Mouse (Mus musculus) intestine, embryonic 15.5 days (tissue): ENCODE results near the gene Gm28308. TPM values are rescaled to one million over a fixed set of nuclear protein-coding genes. Genes with fewer than 3 reads are reported as not detected.

Source experiments
- ATAC-seq: fragments of 200-750 bp; cut with Nextera tagmentation; 2 replicates; pipeline ENCODE4 v1.8.0; 2017; ENCODE audit warnings: moderate TSS enrichment, moderate library complexity
- H3K27ac ChIP-seq: fragments of 300-500 bp; sonication (generic); 2 replicates; pipeline ENCODE4 v1.5.1; 2015; ENCODE audit warnings: mild to moderate bottlenecking, inconsistent platforms
- H3K27me3 ChIP-seq: fragments of 300-500 bp; sonication (generic); replicated peaks from 2 replicates; pipeline ENCODE4 v1.6.1; 2015; ENCODE audit warnings: inconsistent platforms
- H3K36me3 ChIP-seq: fragments of 300-500 bp; sonication (generic); 2 replicates; pipeline ENCODE4 v1.6.1; 2015; ENCODE audit warnings: inconsistent platforms
- H3K4me1 ChIP-seq: fragments of 300-500 bp; sonication (generic); replicated peaks from 2 replicates; pipeline ENCODE4 v1.6.1; 2015; ENCODE audit warnings: inconsistent platforms
- H3K4me2 ChIP-seq: fragments of 300-500 bp; sonication (generic); replicated peaks from 2 replicates; pipeline ENCODE4 v1.6.1; 2015; ENCODE audit warnings: mild to moderate bottlenecking, inconsistent platforms
- H3K4me3 ChIP-seq: fragments of 300-500 bp; sonication (generic); replicated peaks from 2 replicates; pipeline ENCODE4 v1.5.1; 2015; ENCODE audit warnings: inconsistent platforms
- H3K9ac ChIP-seq: fragments of 300-500 bp; sonication (generic); 2 replicates; pipeline ENCODE4 v1.6.1; 2015; ENCODE audit warnings: inconsistent platforms
- H3K9me3 ChIP-seq: fragments of 300-500 bp; sonication (generic); 2 replicates; pipeline ENCODE4 v1.6.1; 2016; ENCODE audit warnings: inconsistent platforms
- WGBS: fragments of 180-500 bp; shearing (Covaris S2); methylation state at CpG from one replicate; pipeline ENCODE4 v1.1.7; 2015; 5-methylcytosine and 5-hydroxymethylcytosine counted together
- microRNA counts: library from miRNA; unstranded; fragments of <30 nt; microRNA quantifications from one replicate; lab custom pipeline; 2016
- polyA plus RNA-seq: library from polyadenylated mRNA; unstranded; fragments of >200 nt; fragmentation: Nextera tagmentation; extraction: Ambion mirVana; gene quantifications from 2 replicates; pipeline ENCODE4 v1.2.1, GENCODE M21; 2015

Gene Gm28308
- polyA plus RNA-seq, 1 experiment from 2014 or later: not detected

DNA sequence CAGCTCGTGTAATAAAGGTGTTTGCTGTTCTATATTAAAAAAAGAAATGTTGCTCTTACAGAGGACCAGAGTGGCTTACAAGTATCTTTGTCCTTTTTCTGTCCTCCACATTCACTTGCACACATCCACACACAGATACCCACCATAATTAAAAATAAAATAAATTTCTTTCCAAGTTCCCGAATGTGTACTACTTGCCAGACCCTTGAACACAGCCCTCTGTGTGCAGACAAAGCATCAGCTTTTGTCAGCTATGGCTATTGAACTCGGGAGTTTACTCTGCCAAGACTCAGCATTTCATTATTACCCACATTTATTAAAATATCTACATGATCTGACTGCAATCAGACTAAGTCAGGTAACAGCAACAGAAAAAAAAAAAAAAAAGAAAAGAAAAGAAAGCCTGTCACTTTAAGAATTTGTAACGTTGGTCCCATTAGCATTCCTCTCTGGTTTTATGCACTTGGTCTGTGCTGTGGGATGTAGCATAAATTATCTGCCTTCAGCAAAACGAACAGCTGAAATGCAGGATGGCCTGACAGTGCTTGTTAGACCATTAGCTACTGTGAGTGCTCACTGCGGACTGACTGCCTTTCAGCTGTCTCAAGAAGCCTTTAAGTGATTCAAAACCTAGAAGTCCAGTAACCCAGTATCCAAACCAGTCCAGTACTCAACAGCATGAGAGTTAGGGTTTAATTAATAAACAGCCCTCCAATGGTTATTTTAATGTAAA is 94.1 kb downstream of the Gm28308 start:
- 18% methylated on average over 6 of the region's 6 CpGs for WGBS
- no peak overlapping the region for H3K9ac ChIP-seq
- H3K4me1 ChIP-seq: peaks cover 4% of the 10 kb centered on the region; the same call in 1 of the 2 replicates
- H3K9me3 ChIP-seq: no peaks in the 10 kb centered on the region
- no peak for ATAC-seq
- H3K4me3 ChIP-seq: no peak overlapping the region
- no peak overlapping the region for H3K27ac ChIP-seq
- H3K4me2 ChIP-seq: no peak overlapping the region
- no peaks in the 10 kb centered on the region for H3K36me3 ChIP-seq
- 0 out of 2 replicates have a peak, but pooled peaks cover 4% of the 10 kb centered on the region for H3K27me3 ChIP-seq

DNA sequence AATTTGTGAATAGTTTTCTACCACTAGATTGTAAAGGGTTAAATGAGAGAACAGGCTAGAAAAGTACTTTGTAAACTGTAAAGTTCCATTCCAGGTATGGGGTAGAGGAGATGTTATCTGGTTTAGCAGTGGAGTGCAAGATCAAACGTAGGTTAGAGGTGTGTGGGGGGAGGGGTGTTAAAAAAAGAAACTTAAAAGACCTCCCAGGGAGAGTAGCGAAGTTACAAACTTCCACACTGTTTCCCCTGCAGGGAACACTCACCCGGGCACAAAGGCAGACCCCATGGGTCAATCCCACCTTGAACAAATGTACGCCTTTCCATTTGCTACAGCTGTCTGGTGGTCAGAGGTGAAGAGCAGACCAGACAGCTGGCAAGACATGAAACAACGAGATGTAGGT is 97.2 kb downstream of the Gm28308 start:
- H3K9ac ChIP-seq: no peak overlapping the region
- H3K36me3 ChIP-seq: no peaks in the 10 kb centered on the region
- peaks cover 9% of the 10 kb centered on the region; the same call in 1 of the 2 replicates for H3K4me1 ChIP-seq
- WGBS: 38% methylated on average over 5 of the region's 5 CpGs
- no peak for ATAC-seq
- H3K4me2 ChIP-seq: no peak overlapping the region
- no peaks in the 10 kb centered on the region for H3K9me3 ChIP-seq
- no peak overlapping the region for H3K27ac ChIP-seq
- H3K4me3 ChIP-seq: no peak overlapping the region
- 0 out of 2 replicates have a peak, but pooled peaks cover 4% of the 10 kb centered on the region for H3K27me3 ChIP-seq

MicroRNAs within 50 kb of the gene (microRNA counts, 519-probe panel; counts per million panel counts)
- 3,365 counts per million, percentile 83 among the panel's probes with 10 or more counts for microRNA mmu-miR-196b (lab: Ali Mortazavi, UCI)

Other genes with a start within 250 kb of the Gm28308 start
- 37.0 and 40.3 TPM in 2 replicates for gene Skap2, start 200.8 kb downstream of the Gm28308 start, polyA plus RNA-seq
- 0.86 and 1.2 TPM in 2 replicates for gene Hoxa1, start 55.0 kb downstream of the Gm28308 start, polyA plus RNA-seq
- 7.4 and 8.6 TPM in 2 replicates for gene Hoxa2, start 48.5 kb downstream of the Gm28308 start, polyA plus RNA-seq
- gene 5730596B20Rik, start 35.8 kb downstream of the Gm28308 start, polyA plus RNA-seq: 1.9 and 2.0 TPM in 2 replicates
- gene Hoxa4, start 21.6 kb downstream of the Gm28308 start, polyA plus RNA-seq: 3.7 and 4.5 TPM in 2 replicates
- gene Hoxa5, start 8.8 kb downstream of the Gm28308 start, polyA plus RNA-seq: 22.9 and 25.1 TPM in 2 replicates
- 2.2 and 2.3 TPM in 2 replicates for gene Hoxa6, start 4.6 kb downstream of the Gm28308 start, polyA plus RNA-seq
- 5.8 and 6.2 TPM in 2 replicates for gene Hoxa3, start within 50 bp of the Gm28308 start, polyA plus RNA-seq
- gene Hoxa7, start 8.5 kb upstream of the Gm28308 start, polyA plus RNA-seq: 7.5 and 9.4 TPM in 2 replicates
- 5.3 and 6.3 TPM in 2 replicates for gene Hoxa9, start 17.8 kb upstream of the Gm28308 start, polyA plus RNA-seq
- gene Hoxa10, start 27.5 kb upstream of the Gm28308 start, polyA plus RNA-seq: 11.4 and 20.2 TPM in 2 replicates
- 2.0 and 3.3 TPM in 2 replicates for gene Hoxa11, start 32.5 kb upstream of the Gm28308 start, polyA plus RNA-seq
- gene Hoxa13, start 47.5 kb upstream of the Gm28308 start, polyA plus RNA-seq: 0.59 and 0.61 TPM in 2 replicates
- gene Evx1, start 100.2 kb upstream of the Gm28308 start, polyA plus RNA-seq: 0.05 and 0.20 TPM in 2 replicates